Mouse (Mus musculus): Measurements from ENCODE around the gene Gabarapl2.

Gabarapl2 gene

GRCm38 (mm10) chr8:111967246-111967870 is 26.9 kb downstream of the Gabarapl2 start:
- DNase-seq (ENCODE audit: inconsistent ontology term): no peak

- no peak for DNase-seq (ENCODE audit: inconsistent ontology term)
These were observed 28.0 kb downstream of the Gabarapl2 start for GRCm38 (mm10) chr8:111968541-111968940.

- no peak for DNase-seq (ENCODE audit: inconsistent ontology term)
These were observed 28.5 kb downstream of the Gabarapl2 start for GRCm38 (mm10) chr8:111968991-111969390.

- no peak for DNase-seq (ENCODE audit: inconsistent ontology term)
These were observed 33.6 kb downstream of the Gabarapl2 start for GRCm38 (mm10) chr8:111974138-111974537.

GRCm38 (mm10) chr8:111975706-111976105 is 35.2 kb downstream of the Gabarapl2 start:
- no peak for DNase-seq (ENCODE audit: inconsistent ontology term)

- DNase-seq (ENCODE audit: inconsistent ontology term): no peak
These were observed 35.8 kb downstream of the Gabarapl2 start for GRCm38 (mm10) chr8:111976326-111976725.

GRCm38 (mm10) chr8:111978147-111978546 is 37.6 kb downstream of the Gabarapl2 start:
- DNase-seq (ENCODE audit: inconsistent ontology term): no peak

GRCm38 (mm10) chr8:111982116-111982515 is 41.6 kb downstream of the Gabarapl2 start:
- DNase-seq (ENCODE audit: inconsistent ontology term): no peak

GRCm38 (mm10) chr8:111984511-111984910 is 44.0 kb downstream of the Gabarapl2 start:
- no peak for DNase-seq (ENCODE audit: inconsistent ontology term)

GRCm38 (mm10) chr8:111989911-111990310 is 49.4 kb downstream of the Gabarapl2 start:
- DNase-seq (ENCODE audit: inconsistent ontology term): peak; percentile 57

- no peak for DNase-seq (ENCODE audit: inconsistent ontology term)
These were observed 50.8 kb downstream of the Gabarapl2 start for GRCm38 (mm10) chr8:111991278-111991677.

- peak; percentile 78 for DNase-seq (ENCODE audit: inconsistent ontology term)
These were observed 51.7 kb downstream of the Gabarapl2 start, which contains the start of gene Adat1 for GRCm38 (mm10) chr8:111992013-111992702. TSS of gene Adat1 (minus strand) at chr8:111992302.

GRCm38 (mm10) chr8:111992703-111993039 is 52.2 kb downstream of the Gabarapl2 start:
- no peak for DNase-seq (ENCODE audit: inconsistent ontology term)

Data from Muller cell, postnatal 12 days (primary cell).